Mouse (Mus musculus) G1E (cell line): ENCODE results near the gene Gm21060. TPM values are rescaled to one million over a fixed set of nuclear protein-coding genes. Genes with fewer than 3 reads are reported as not detected.

Experiments used
- ATAC-seq: 2 replicates; pipeline ENCODE4 v1.8.0; 2016; ENCODE audit warnings: mild to moderate bottlenecking; ENCODE audit not compliant: insufficient number of reproducible peaks, poor library complexity, low FRiP score, severe bottlenecking; ENCODE audit errors: extremely low read depth
- DNase-seq: peaks from one replicate; pipeline ENCODE4 v3.0.0; 2012; ENCODE audit warnings: low spot score
- H3K27me3 ChIP-seq: 2 replicates; pipeline ENCODE4 v1.6.1; 2012; ENCODE audit warnings: mild to moderate bottlenecking, low read length, inconsistent platforms; ENCODE audit not compliant: insufficient read depth
- H3K36me3 ChIP-seq: replicated peaks from 2 replicates; pipeline ENCODE3; 2012; ENCODE audit warnings: mild to moderate bottlenecking, inconsistent platforms
- H3K4me1 ChIP-seq: 2 replicates; pipeline ENCODE4 v1.6.1; 2012; ENCODE audit warnings: low read depth, low read length, inconsistent platforms, mixed read lengths; ENCODE audit not compliant: insufficient read depth
- H3K4me3 ChIP-seq: 2 replicates; pipeline ENCODE4 v1.5.1; 2012; ENCODE audit warnings: low read depth, mild to moderate bottlenecking, inconsistent platforms, low read length, moderate library complexity, mixed read lengths
- H3K9me3 ChIP-seq: replicated peaks from 2 replicates; pipeline ENCODE4 v1.6.1; 2012; ENCODE audit warnings: inconsistent platforms
- CTCF ChIP-seq: IDR thresholded peaks from 2 replicates; pipeline ENCODE4 v1.5.1; 2012; ENCODE audit warnings: low read depth, low read length, inconsistent platforms, mixed read lengths
- GATA1 ChIP-seq: IDR thresholded peaks from 2 replicates; pipeline ENCODE4 v1.6.1; 2012; ENCODE audit warnings: borderline replicate concordance, low read length, inconsistent platforms, mixed read lengths
- GATA2 ChIP-seq: IDR thresholded peaks from 2 replicates; pipeline ENCODE4 v1.6.1; 2012; ENCODE audit warnings: low read depth, low read length, inconsistent platforms, borderline replicate concordance
- POLR2AphosphoS5 ChIP-seq: IDR thresholded peaks from 2 replicates; pipeline ENCODE4 v1.6.1; 2012; ENCODE audit warnings: low read depth, low read length, inconsistent platforms; ENCODE audit not compliant: insufficient replicate concordance
- TAL1 ChIP-seq: conservative IDR thresholded peaks from 2 replicates; pipeline ENCODE4 v1.6.1; 2012; ENCODE audit warnings: low read depth, low read length, inconsistent platforms, mixed read lengths
- polyA plus RNA-seq: library from polyadenylated mRNA; stranded (reverse); fragments of >175 nt; gene quantifications from 2 replicates; pipeline ENCODE4 v1.2.3, GENCODE M21; 2012
- total RNA-seq, 2 experiments: library from RNA; stranded (forward) in 1 of 2; stranded (reverse) in 1 of 2; fragments of 200-1000 nt in 1 of 2; fragments of >200 nt in 1 of 2; fragmentation: Nextera tagmentation in 1 of 2; gene quantifications; 2 replicates each; pipeline ENCODE4 v1.2.3; 2014 to 2017

Gene Gm21060
- total and polyA plus RNA-seq, 3 experiments: not detected

DNA sequence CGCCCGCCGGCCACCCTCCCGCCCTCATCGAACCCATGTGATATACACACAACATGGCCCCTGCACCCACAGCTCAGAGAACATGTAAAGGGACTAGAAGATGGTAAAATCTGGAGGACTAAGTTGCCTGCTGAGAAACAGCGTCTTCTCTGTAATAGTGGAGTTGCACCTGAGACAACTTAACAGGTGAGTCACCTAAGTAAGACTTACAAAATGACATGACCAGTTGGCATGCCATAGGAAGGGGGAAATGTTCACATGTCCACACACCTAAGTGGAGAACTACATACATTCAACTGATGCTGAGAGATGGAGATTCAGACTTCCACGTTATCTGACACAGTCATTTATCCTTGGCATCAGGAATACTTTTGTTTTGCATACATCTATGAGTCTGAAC lies 29.7 kb downstream of the Gm21060 start:
- Histone ChIP-seq H3K4me1 (peaks cover 6% of the 10 kb centered on the region), H3K4me3 (no peak overlapping the region), H3K9me3 (no peaks in the 10 kb centered on the region), H3K27me3 (no peaks in the 10 kb centered on the region), H3K36me3 (no peaks in the 10 kb centered on the region)
- no peak for TF ChIP-seq TAL1
- no peak for TF ChIP-seq GATA1
- no peak for TF ChIP-seq POLR2AphosphoS5
- TF ChIP-seq CTCF: no peak
- no peak for TF ChIP-seq GATA2
- DNase-seq (no peak), ATAC-seq (no peak)

DNA sequence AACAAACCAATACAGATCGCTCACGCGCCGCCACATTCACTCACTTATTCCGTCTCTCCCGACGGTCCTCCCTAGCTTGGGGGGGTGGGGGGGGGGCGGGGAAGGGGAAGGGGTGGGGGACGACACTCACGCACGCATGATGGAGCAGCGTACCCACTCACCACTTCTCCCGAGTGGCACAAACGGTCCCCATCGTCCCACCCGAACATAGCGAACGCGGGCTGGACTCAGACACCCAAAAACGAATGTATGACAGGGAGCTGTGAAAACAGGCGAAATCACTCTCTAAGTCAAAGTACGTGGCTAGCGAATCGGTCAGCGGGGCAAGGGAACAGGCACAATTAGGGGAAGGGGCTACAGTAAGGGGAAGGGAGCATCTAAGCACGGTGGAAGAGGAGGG lies 30.2 kb downstream of the Gm21060 start:
- no peak for DNase-seq
- no peak overlapping the region for H3K4me3 ChIP-seq
- no peaks in the 10 kb centered on the region for H3K36me3 ChIP-seq
- no peaks in the 10 kb centered on the region for H3K9me3 ChIP-seq
- H3K27me3 ChIP-seq: no peaks in the 10 kb centered on the region
- H3K4me1 ChIP-seq: peaks cover 7% of the 10 kb centered on the region
- ATAC-seq: no peak
- TF ChIP-seq GATA1: no peak
- TF ChIP-seq GATA2: no peak
- no peak for TF ChIP-seq CTCF
- TF ChIP-seq TAL1: no peak
- no peak for TF ChIP-seq POLR2AphosphoS5

DNA sequence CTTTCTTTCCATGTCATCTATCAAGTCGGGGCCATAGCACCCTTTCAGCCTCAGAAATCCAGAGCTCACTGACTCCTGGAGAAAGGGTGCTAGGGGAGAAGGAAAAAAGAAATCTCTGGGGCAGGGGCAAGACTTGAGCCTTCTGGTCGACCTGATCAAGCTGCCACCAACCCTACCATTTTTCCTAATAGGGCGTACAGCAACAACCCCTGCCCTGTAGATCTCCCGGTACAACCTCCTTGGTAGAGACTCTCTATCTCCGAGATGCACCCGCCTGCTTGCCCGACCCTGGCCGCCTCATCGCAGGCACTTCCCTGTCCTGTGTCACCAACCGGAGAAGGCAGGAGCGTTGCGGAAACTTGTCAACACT lies 30.6 kb downstream of the Gm21060 start:
- ATAC-seq: no peak
- peak; percentile 96 for DNase-seq
- Histone ChIP-seq H3K4me1 (peaks cover 11% of the 10 kb centered on the region), H3K4me3 (no peak overlapping the region), H3K9me3 (no peaks in the 10 kb centered on the region), H3K27me3 (no peaks in the 10 kb centered on the region), H3K36me3 (no peaks in the 10 kb centered on the region)
- TF ChIP-seq CTCF: no peak
- no peak for TF ChIP-seq GATA2
- TF ChIP-seq GATA1: no peak
- TF ChIP-seq POLR2AphosphoS5: no peak
- no peak for TF ChIP-seq TAL1

DNA sequence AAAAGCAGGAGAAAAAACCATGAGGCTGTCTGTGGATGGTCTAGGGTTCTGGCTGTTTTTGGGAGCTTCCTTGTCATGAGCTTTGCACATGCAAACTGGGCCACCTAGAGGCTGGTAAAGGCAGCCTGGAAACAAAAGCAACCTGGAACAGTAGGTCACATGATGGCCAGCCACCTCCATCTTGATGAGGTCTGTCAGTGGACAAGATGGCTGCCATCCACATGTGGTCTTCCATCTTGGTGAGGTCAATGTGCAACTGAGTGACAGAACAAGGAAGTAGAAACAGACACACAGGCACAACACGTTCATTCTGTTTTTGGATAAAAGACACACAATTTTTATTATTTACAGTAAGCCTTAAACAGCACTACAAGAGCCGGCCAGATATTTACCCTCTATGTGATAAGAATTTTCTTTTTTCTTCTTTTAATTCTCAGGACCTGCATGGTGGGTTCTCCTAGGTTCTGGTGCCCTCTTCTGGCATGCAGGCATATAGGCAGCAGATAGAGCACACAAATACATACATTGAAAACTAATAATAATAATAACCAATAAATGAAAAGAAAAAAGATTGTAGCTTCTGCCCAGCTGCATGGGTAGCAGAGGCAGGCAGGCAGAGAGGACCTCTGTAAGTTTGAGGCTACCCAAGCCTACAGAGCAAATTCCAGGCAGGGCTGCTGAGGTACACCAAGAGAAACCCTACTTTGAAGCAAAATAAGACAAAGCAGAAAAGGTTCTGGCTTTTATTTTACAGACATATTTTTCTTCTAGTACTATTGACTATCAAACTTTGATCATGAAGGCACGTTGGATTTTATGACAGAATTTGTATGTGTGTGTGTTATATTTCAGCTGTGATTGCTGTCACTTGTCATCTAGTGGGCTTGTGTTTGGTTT lies 31.3 kb downstream of the Gm21060 start:
- peak; percentile 8; the same call in 1 of the 2 replicates for TF ChIP-seq CTCF
- TF ChIP-seq POLR2AphosphoS5: no peak
- Histone ChIP-seq H3K36me3 (no peaks in the 10 kb centered on the region), H3K4me1 (peaks cover 13% of the 10 kb centered on the region), H3K4me3 (no peak overlapping the region; the same call in 1 of the 2 replicates), H3K9me3 (no peaks in the 10 kb centered on the region), H3K27me3 (no peaks in the 10 kb centered on the region)
- ATAC-seq (peak; percentile 71), DNase-seq (peak; percentile 38)

DNA sequence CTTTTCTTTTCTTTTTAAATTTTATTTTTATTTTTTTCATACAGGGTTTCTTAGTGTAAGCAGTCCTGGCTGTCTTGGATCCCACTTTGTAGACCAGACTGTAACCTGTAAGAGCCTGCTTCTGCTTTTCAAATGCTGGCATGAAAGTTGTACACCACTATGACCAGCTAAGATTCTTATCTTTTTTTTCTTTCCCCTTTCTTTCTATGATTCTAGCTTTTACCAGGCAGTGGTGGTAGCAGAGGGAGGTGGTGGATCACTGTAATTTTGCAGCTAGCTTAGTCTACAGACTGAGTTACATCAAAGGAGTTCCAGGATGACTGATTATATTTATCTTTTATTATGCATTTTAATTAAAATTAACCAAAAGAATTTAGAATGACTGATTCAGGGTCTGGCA lies 31.9 kb downstream of the Gm21060 start:
- no peak for DNase-seq
- peaks cover 13% of the 10 kb centered on the region for H3K4me1 ChIP-seq
- H3K4me3 ChIP-seq: no peak overlapping the region
- no peaks in the 10 kb centered on the region for H3K27me3 ChIP-seq
- no peaks in the 10 kb centered on the region for H3K36me3 ChIP-seq
- no peak for ATAC-seq
- no peak for TF ChIP-seq TAL1
- no peak for TF ChIP-seq GATA1
- TF ChIP-seq CTCF: no peak
- no peak for TF ChIP-seq POLR2AphosphoS5
- no peak for TF ChIP-seq GATA2
- no peaks in the 10 kb centered on the region for H3K9me3 ChIP-seq

DNA sequence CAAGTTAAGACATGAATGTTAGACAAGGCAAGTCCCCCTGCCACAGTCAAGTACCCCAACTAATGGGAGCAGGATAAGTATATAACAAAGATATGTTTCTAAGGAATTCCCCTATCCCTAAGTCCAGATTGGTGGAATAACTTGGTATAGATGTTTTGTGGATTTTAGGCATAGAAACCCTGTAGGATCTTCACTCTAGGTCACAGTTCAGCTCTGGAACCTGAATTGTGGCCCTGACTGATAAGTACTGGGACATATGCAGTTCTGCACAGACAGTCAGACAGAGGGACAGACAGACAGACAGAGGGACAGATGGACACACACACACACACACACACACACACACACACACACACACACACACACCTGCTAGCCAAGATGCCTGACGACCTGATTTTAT lies 32.6 kb downstream of the Gm21060 start:
- Histone ChIP-seq H3K4me3 (no peak overlapping the region), H3K36me3 (no peaks in the 10 kb centered on the region), H3K27me3 (no peaks in the 10 kb centered on the region), H3K4me1 (peaks cover 13% of the 10 kb centered on the region), H3K9me3 (no peaks in the 10 kb centered on the region)
- TF ChIP-seq TAL1: no peak
- TF ChIP-seq GATA2: no peak
- no peak for TF ChIP-seq GATA1
- no peak for TF ChIP-seq POLR2AphosphoS5
- TF ChIP-seq CTCF: no peak
- ATAC-seq (no peak), DNase-seq (no peak)
